Mouse (Mus musculus) gastrocnemius, postnatal 36 days (tissue): ENCODE data around the gene Gm49369. TPM values are rescaled to one million over a fixed set of nuclear protein-coding genes. Genes with fewer than 3 reads are reported as not detected.
"Not testable (repeated sequence)": the region's sequence is repeated elsewhere in the genome, so short reads cannot be mapped to it uniquely, and the experiment has no call there.

Source experiments
- DNase-seq, 2 experiments: peaks; one replicate each; pipeline ENCODE4 v3.0.0; 2022
- intact Hi-C: fragments of 180-260 bp; cut with DNase I; formaldehyde crosslinking; loops from one replicate; pipeline ENCODE4 v1.15.1; 2025
- total RNA-seq, 2 experiments: library from RNA; stranded (reverse); gene quantifications; 2 replicates each; pipeline ENCODE4 v1.2.3; 2021

Gm49369 gene
- total RNA-seq, 2 experiments from 2014 or later = 3.9 to 9.2 TPM

GRCm38 (mm10) chr7:142334246-142334645 lies 48.2 kb downstream of the Gm49369 start:
- intact Hi-C loops = loop anchor here (2.0 to 10.0 kb wide), 4 partner anchors 93 to 248 kb away; partner anchors contain the start of gene Tnnt3
- DNase-seq = peak; percentile 82 to 86

- intact Hi-C loops = loop anchor here (1.0 to 10.0 kb wide), 4 partner anchors 101 to 250 kb away; partner anchors contain the start of gene Tnnt3
- DNase-seq = not testable (repeated sequence)
Measured at GRCm38 (mm10) chr7:142332741-142333140, 49.7 kb downstream of the Gm49369 start.

GRCm38 (mm10) chr7:142331281-142331680 lies 51.2 kb downstream of the Gm49369 start:
- intact Hi-C loops = loop anchor here (5.0 to 10.0 kb wide), 3 partner anchors 164 to 251 kb away; partner anchors contain the start of gene Tnnt3

GRCm38 (mm10) chr7:142330271-142330724 lies 52.2 kb downstream of the Gm49369 start:
- intact Hi-C loops = loop anchor here (5.0 to 10.0 kb wide), 3 partner anchors 165 to 252 kb away; partner anchors contain the start of gene Tnnt3
- peak in 1 of 2 experiments; percentile 19 for DNase-seq

More at GRCm38 (mm10) chr7:142331281-142331680, 51.2 kb downstream of the Gm49369 start:
- DNase-seq = no peak

GRCm38 (mm10) chr7:142328507-142328906 lies 54.0 kb downstream of the Gm49369 start:
- intact Hi-C loops = no loop called here

GRCm38 (mm10) chr7:142326714-142327445 lies 55.6 kb downstream of the Gm49369 start:
- DNase-seq = no peak
- intact Hi-C loops = no loop called here

More at GRCm38 (mm10) chr7:142328507-142328906, 54.0 kb downstream of the Gm49369 start:
- no peak for DNase-seq

- intact Hi-C loops = no loop called here
- DNase-seq = no peak
Measured at GRCm38 (mm10) chr7:142323396-142324117, 58.9 kb downstream of the Gm49369 start.

- no peak for DNase-seq
- intact Hi-C loops = no loop called here
Measured at GRCm38 (mm10) chr7:142322641-142323040, 59.8 kb downstream of the Gm49369 start.

GRCm38 (mm10) chr7:142321637-142322306 lies 60.7 kb downstream of the Gm49369 start:
- intact Hi-C loops, DNase-seq: not testable (repeated sequence)

Other genes with a start within 250 kb of the Gm49369 start
- not detected for gene Gm39115, start 246.6 kb downstream of the Gm49369 start, total RNA-seq
- gene Gm45337, start 238.1 kb downstream of the Gm49369 start, total RNA-seq = not detected
- not detected for gene Gm29735, start 225.6 kb downstream of the Gm49369 start, total RNA-seq
- not detected for gene Gm4553, start 216.9 kb downstream of the Gm49369 start, total RNA-seq
- gene Krtap5-2, start 206.7 kb downstream of the Gm49369 start, total RNA-seq = not detected
- not detected for gene Gm10153, start 192.3 kb downstream of the Gm49369 start, total RNA-seq
- gene Krtap5-3, start 181.3 kb downstream of the Gm49369 start, total RNA-seq = not detected
- not detected for gene Gm7579, start 170.8 kb downstream of the Gm49369 start, total RNA-seq
- gene Krtap5-5, start 152.7 kb downstream of the Gm49369 start, total RNA-seq = not detected
- gene Gm40460, start 141.6 kb downstream of the Gm49369 start, total RNA-seq = not detected
- not detected for gene Gm2431, start 124.3 kb downstream of the Gm49369 start, total RNA-seq
- gene Gm4559, start 108.3 kb downstream of the Gm49369 start, total RNA-seq = not detected
- not detected for gene Krtap5-1, start 85.5 kb downstream of the Gm49369 start, total RNA-seq
- not detected for gene Krtap5-4, start 79.1 kb downstream of the Gm49369 start, total RNA-seq
- gene Ifitm10, start 8.9 kb downstream of the Gm49369 start, total RNA-seq = 1 to 10 TPM; 2.8 to 6.8 TPM
- 100 to 1,000 TPM; 330 to 388 TPM for gene Ctsd, start 5.4 kb upstream of the Gm49369 start, total RNA-seq
- gene Syt8, start 52.2 kb upstream of the Gm49369 start, total RNA-seq = not detected
- gene Tnni2, start 59.1 kb upstream of the Gm49369 start, total RNA-seq = over 10,000 TPM; 17,613 to 18,280 TPM
- 10 to 100 TPM; 37.2 to 75.3 TPM for gene Lsp1, start 78.1 kb upstream of the Gm49369 start, total RNA-seq
- gene Tnnt3, start 116.2 kb upstream of the Gm49369 start, total RNA-seq = over 10,000 TPM; 32,612 to 32,921 TPM
- 1 to 10 TPM; 1.8 to 6.1 TPM for gene Mrpl23, start 150.0 kb upstream of the Gm49369 start, total RNA-seq